Mouse (Mus musculus): Measurements from ENCODE around the gene Fahd1.

DNA sequence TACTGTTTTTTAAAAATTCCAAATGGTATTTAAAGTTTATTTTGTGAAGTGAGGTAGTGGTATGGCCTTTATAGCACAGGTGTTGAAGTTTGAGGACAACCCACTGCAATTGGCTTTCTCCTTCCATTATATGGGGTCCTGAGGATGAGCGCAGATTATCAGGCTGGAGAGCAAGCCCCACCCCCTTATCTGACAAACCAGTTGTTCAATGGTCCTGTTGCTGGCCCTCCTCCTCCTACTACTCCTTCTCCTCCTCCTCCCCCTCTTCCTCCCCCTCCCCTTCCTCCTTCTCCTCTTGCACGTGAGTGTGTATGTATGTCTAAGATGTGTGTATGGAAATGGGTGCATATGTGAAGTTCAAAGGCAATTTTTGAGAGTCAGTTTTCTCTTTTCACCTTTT lies 37.9 kb downstream of the Fahd1 start:
- TF ChIP-seq EP300 (IDR thresholded peaks at IDR 0.05) (no peak), CTCF (IDR thresholded peaks at IDR 0.05) (no peak)
